Mouse (Mus musculus) embryo, embryonic 9.5 days (tissue): ENCODE results near the gene Mia3.
A peak's percentile ranks its signal among the peaks of the same experiment; 100 is the strongest.
"Not testable (repeated sequence)": the region's sequence is repeated elsewhere in the genome, so short reads cannot be mapped to it uniquely, and the experiment has no call there.

ENCODE experiments used
- DNase-seq: peaks from one replicate; pipeline ENCODE4 v3.0.0-alpha.2; 2017; ENCODE audit errors: extremely low spot score

Gene Mia3

DNA sequence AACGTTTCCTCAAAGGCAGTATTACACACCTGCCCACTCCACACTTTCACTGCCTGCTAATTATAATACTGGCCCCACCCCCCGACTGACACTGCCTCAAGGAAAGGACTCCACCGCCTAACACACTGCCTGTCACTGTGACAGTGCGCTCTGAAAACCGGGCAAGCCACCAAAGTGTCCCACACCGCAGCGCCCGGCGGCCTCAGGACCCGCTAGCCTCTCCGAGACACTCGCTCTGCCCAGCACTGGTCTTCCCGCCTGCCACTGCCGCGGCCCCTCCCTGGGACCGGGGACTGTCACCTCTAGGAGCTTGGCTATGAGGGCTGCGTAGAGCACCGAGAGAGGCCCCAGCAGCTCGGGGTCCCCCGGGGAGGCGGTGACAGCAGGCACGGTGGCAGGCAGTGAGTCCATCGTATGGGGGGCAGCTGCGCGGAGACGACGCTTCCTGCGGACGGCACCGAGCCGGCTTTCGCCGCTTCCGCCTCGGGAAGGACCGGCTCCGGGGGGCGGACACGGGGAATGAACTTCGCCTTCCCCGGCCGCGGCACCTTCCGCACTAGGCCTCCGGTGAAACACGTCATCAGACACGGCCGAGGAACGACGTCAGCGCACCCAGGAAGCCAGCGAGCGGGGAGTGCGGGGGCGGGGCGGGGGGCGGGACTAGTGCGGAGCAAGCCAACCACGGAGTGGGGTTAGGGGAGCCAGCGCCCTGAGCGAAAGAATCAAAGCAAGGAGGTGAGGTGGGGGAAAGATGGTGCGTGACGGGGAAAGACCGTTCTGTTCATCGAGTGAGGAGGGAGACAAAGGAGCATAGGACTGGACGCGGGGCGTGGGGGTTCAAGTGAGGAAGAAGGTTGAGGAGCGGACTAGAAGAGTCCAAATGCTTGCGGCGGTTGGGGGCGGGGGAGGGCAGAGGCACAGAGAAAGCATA, 24.2 kb downstream of the Mia3 start:
- peak; percentile 90 for DNase-seq

- DNase-seq: not testable (repeated sequence)
Measured at GRCm38 (mm10) chr1:183342902-183343301, 26.5 kb downstream of the Mia3 start.

- DNase-seq: no peak
Measured at GRCm38 (mm10) chr1:183327171-183327570, 42.2 kb downstream of the Mia3 start.

- DNase-seq: no peak
Measured at GRCm38 (mm10) chr1:183324433-183324832, 44.9 kb downstream of the Mia3 start.

GRCm38 (mm10) chr1:183323923-183324322, 45.4 kb downstream of the Mia3 start:
- DNase-seq: no peak

DNA sequence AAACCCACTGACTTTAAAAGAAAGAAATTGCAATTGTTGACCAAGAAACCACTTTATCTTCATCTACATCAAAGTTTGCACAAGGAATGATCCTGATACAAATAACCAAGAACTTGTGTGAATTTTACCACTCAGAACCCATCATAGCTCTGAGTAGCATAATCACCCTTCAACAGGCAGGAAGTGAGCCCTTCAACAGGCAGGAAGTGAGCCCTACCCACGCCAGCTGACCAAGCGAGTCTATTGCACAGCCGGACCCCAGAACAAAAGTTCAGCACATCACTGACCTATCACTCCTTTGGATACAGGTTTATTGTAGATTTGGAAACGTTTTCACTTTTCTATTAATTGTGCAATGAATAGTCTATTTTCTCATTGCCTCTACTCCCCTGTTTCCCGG, 46.9 kb downstream of the Mia3 start:
- DNase-seq: not testable (repeated sequence)

DNA sequence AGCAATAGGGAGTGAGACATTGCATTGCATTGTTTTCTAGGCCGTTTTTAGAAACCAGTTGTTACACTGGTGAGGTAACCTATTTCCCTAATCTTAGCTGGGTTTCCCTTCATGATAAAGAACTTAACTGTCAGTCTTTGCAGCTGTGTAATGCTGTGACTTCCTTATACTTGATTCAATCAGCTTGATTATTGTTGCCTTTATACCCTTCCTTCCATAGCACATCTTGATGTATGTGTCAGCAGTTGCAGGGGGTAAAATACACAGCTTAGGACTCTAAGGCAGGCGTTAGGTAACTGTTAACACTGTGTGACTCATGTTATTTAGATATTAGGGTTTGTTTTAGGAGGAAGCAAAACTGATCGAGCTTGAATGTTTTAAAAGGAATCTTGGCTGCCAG, 48.6 kb downstream of the Mia3 start:
- no peak for DNase-seq

DNA sequence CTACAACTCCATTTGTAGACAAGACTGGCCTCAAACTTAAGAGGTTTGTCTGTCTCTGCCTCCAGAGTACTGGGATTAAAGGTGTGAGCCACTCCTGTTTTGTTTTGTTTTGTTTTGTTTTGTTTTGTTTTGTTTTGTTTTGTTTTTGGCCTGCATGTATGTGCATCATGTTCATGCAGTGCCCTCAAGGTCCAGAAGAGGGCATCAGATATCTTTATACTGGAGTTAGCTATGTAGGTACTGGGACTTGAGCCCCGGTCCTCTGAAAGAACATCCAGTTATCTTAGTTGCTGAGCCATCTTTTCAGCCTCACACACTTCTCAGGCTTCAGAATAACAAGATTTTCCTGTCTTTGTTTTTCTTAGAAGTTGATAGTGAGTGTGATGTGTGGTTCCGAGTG, 53.6 kb downstream of the Mia3 start:
- no peak for DNase-seq

DNA sequence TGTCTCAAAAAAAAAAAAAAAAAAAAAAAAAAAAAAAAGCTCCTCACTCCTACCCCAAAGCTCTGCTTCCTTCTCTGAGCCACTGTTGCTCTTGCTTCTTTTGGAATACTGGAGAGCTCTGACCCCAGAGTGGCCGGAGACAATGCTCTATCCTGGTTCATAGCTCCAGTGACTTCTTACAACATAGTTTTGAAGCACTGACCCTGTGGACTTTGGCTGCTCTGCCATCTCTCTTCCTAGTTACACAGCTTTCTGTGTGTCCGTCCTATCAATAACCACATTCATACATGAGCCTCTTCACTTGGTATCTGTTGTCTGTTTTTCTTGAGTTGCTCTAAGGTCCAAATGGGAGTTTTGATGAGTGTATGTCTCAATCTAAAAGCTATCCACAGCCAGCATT, 57.3 kb downstream of the Mia3 start:
- DNase-seq: no peak

DNA sequence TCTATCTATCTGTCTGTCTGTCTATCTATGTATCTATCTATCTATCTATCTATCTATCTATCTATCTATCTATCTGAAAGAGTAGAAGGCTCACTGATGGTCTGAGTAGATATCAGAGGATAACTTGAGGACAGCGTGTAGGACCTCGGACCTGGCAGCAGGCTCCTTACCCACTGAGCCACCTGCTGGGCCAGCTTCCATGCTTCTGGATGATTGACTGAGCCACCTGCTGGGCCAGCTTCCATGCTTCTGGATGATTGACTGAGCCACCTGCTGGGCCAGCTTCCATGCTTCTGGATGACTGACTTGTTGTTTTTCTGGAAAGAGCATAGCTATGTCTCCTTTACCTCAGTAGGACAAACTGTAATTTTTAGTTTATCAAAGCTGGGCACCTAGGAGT, 59.8 kb downstream of the Mia3 start:
- DNase-seq: not testable (repeated sequence)

GRCm38 (mm10) chr1:183308476-183308875, 60.9 kb downstream of the Mia3 start:
- DNase-seq: no peak

DNA sequence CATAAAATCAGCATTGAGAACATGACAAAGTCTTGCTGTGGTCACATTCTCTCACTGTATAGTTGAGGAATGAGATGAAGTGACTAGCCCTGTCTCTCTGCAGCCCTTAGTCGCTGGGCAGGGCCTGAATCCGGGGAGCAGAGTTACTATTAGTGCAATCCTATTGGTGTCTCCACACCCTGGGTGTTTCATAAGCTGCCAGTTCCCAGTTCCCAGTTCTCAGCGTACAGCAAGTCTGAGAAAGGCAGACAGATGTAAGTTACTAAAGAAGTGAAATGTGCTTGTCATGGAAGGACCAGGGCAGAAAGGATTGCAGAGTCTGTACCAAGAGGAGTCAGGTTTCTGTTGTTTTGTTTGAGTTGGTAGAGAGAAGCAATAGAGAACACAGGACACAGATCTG, 61.8 kb downstream of the Mia3 start:
- no peak for DNase-seq

DNA sequence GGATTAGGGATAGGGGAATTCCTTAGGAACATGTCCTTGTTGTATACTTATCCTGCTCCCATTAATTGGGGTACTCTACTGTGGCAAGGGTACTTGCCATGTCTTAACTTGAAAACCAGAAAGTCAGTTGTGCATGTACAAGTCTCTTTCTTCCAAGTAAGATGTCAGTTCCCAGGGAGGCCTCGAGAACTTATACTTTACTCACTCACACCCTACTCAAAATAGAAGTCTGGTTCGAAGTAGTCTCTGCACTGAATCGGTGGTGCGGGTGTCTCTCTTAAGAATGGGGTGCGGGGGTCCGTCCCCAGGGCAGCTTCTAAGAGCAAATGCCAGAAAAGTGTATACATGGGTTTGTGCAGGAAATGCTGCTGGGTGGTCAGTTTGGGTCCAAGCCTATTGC, 70.2 kb downstream of the Mia3 start:
- peak; percentile 100 for DNase-seq

DNA sequence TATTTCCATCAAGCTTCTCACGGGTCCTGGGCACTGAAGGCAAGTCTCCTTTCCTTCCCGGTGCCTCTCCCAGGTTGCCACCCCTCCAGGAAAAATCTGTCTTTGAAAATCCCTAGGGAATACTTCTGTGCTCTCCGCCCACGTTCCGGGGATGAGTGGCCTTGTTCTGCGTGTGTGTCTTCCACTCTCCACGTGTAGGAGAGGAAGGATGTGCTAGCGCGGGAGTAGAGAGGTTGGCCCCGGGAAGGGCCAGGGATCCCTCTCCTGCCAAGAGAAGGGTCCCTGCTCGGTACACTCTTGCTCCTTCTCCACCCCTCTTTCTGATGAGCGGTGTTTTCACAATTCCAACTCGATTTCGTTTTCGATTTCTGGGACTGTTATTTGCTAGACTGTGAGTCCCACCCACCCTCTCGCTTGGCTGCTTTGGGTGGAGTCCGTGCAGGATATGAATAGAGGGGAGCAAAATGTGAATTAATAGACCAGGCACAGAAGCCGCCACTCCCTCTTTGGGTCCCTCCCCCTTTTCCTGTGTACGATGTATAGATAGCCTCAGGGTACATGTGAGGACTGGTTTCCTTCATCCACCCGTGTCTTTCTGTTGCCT, 71.4 kb downstream of the Mia3 start:
- peak; percentile 55 for DNase-seq

GRCm38 (mm10) chr1:183297473-183297885, 71.9 kb downstream of the Mia3 start:
- peak; percentile 74 for DNase-seq

DNA sequence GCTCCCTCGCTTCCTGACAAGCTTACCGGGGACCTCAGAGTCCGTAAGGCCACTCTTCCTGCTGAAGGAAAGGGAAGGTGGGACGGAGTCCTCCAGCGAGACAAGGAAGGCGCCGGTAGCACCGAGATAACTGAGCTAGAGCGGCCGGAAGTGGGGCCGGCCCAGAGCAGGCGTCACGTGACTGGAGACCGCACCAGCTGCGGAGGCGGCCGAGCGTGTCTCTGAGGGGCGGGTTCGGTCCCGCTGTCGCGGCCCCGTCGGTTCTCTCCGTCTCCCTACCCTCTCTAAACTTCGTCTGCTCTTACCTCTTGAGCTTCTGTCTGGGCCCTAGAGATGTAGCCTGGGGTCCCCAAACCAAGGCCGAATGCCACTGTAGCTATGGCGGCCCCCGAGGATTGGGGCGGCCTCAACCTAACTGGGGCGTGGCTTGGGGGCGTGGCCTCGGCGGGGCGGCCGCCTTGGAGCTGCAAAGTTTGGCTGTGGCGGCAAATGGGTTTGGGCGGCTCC, 72.4 kb downstream of the Mia3 start, which contains the start of gene Brox:
Gene Brox (minus strand): TSS at position 393 of the 507 bp plus-strand sequence.
- peak; percentile 98 for DNase-seq

DNA sequence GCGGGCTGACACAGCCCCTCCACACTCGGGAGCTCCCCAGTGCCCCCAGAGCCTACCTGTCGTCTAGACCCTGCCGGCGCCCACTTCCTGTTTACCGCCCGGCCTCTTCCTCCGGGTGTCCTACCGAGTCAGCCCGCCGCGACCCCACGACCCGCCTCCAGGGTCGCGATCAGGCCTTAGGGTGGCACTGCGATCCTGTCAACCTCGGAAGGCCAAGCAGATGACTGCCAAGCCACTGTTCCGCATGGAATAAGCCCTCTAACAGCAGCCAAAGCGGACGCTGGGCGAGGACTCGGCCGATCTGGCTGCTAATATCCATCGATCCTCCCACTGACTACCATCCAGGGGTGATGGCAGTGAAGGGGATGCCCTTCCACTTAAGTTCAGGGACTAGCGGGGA, 72.9 kb downstream of the Mia3 start, which contains the start of gene Aida:
Gene Aida (plus strand): TSS at position 126 of the 400 bp plus-strand sequence.
- no peak for DNase-seq

- DNase-seq: no peak
Measured at GRCm38 (mm10) chr1:183289576-183289975, 79.8 kb downstream of the Mia3 start.

DNA sequence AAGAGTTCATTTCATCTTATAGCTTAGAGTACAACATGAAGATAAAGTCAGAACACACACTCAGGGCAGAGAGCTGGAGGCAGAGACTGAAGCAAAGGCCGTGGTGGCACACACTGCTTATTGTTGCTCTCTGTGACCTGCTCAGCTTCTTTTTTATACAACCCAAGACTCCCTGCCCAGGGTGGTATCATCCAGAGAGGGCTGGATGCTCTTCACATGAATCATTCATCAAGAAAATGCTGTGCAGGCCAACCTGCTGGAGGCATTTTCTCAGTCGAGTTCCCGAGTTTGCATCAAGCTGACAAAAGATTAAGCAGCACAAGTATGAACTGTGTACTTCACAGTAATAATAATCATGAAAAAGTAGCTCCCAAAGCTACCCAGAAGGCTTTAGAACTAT, 81.0 kb downstream of the Mia3 start:
- DNase-seq: no peak
